Mouse (Mus musculus) spleen, adult 2 months (tissue): ENCODE results near the gene Ammecr1.

Source experiments
- CTCF ChIP-seq: fragments of 200-500 bp; IDR thresholded peaks from 2 replicates; pipeline ENCODE4 v1.5.1; 2011; ENCODE audit warnings: mild to moderate bottlenecking, inconsistent platforms; ENCODE audit not compliant: insufficient read depth, insufficient read length, insufficient replicate concordance; ENCODE audit errors: extremely low read depth
- POLR2A ChIP-seq: fragments of 200-500 bp; IDR thresholded peaks from 2 replicates; pipeline ENCODE4 v1.6.1; 2011; ENCODE audit warnings: low read depth, low read length, inconsistent platforms

DNA sequence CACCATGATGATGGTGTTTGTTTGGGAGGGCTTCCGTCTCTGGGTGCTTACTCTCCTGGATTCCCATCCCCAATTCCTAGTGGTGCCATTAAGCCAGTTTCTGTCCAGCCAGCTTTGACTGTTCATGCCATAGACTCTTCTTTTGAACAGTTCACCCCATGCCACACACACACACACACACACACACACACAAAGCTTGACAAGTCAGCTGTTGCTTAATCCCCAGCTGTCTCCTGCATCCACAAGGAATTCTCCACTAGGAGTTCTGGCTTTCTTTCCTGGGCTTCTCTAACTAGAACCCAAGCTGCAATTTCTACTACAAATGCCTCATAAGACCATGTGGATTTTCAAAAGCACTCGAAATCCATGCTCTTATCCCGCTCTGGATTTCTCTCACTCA lies 5.2 kb upstream of the Ammecr1 start:
- TF ChIP-seq POLR2A: no peak
- TF ChIP-seq CTCF: no peak
